Mouse (Mus musculus): ENCODE measurements around the gene Rbfox1.

- no peak for TF ChIP-seq CTCF (IDR thresholded peaks at IDR 0.05; ENCODE audit: extremely low read depth, insufficient read depth, low read length)
- no peak for TF ChIP-seq POLR2A (IDR thresholded peaks at IDR 0.05; ENCODE audit: extremely low read depth, insufficient read depth, low read length)
These were observed 180.3 kb downstream of the Rbfox1 start for GRCm38 (mm10) chr16:6065481-6065880.

All from cortical plate, adult 2 months (tissue).